Mouse (Mus musculus): ENCODE results near the gene Scaf11.
"Not testable (repeated sequence)": the region's sequence is repeated elsewhere in the genome, so short reads cannot be mapped to it uniquely, and the experiment has no call there.

The Scaf11 gene

GRCm38 (mm10) chr15:96460730-96461540, at the start of gene Scaf11:
Scaf11 (minus strand) TSS chr15:96460843.
- DNase-seq, result peak; percentile 97

- DNase-seq, result peak; percentile 69
Observed at GRCm38 (mm10) chr15:96507097-96507840, 46.6 kb upstream of the Scaf11 start.

- peak; percentile 58 for DNase-seq
Observed at GRCm38 (mm10) chr15:96497646-96498045, 37.0 kb upstream of the Scaf11 start.

- no peak for DNase-seq
Observed at GRCm38 (mm10) chr15:96494279-96494678, 33.6 kb upstream of the Scaf11 start.

- DNase-seq, result no peak
Observed at GRCm38 (mm10) chr15:96493573-96493972, 32.9 kb upstream of the Scaf11 start.

- DNase-seq, result not testable (repeated sequence)
Observed at GRCm38 (mm10) chr15:96492919-96493318, 32.3 kb upstream of the Scaf11 start.

- no peak for DNase-seq
Observed at GRCm38 (mm10) chr15:96491861-96492641, 31.4 kb upstream of the Scaf11 start.

GRCm38 (mm10) chr15:96491421-96491820, 30.8 kb upstream of the Scaf11 start:
- no peak for DNase-seq

- no peak for DNase-seq
Observed at GRCm38 (mm10) chr15:96490123-96490522, 29.5 kb upstream of the Scaf11 start.

- peak; percentile 58 for DNase-seq
Observed at GRCm38 (mm10) chr15:96488941-96489786, 28.5 kb upstream of the Scaf11 start.

GRCm38 (mm10) chr15:96487066-96487698, 26.5 kb upstream of the Scaf11 start:
- DNase-seq, result no peak

GRCm38 (mm10) chr15:96480822-96481221, 20.2 kb upstream of the Scaf11 start:
- no peak for DNase-seq

GRCm38 (mm10) chr15:96478006-96478405, 17.4 kb upstream of the Scaf11 start:
- no peak for DNase-seq

GRCm38 (mm10) chr15:96476359-96476758, 15.7 kb upstream of the Scaf11 start:
- DNase-seq, result peak; percentile 96

- DNase-seq, result no peak
Observed at GRCm38 (mm10) chr15:96475571-96475972, 14.9 kb upstream of the Scaf11 start.

GRCm38 (mm10) chr15:96474325-96474955, 13.8 kb upstream of the Scaf11 start:
- no peak for DNase-seq

GRCm38 (mm10) chr15:96473920-96474319, 13.3 kb upstream of the Scaf11 start:
- DNase-seq, result no peak

- no peak for DNase-seq
Observed at GRCm38 (mm10) chr15:96468316-96468715, 7.7 kb upstream of the Scaf11 start.

GRCm38 (mm10) chr15:96467844-96468243, 7.2 kb upstream of the Scaf11 start:
- DNase-seq, result no peak

GRCm38 (mm10) chr15:96466362-96466903, 5.8 kb upstream of the Scaf11 start:
- no peak for DNase-seq

- no peak for DNase-seq
Observed at GRCm38 (mm10) chr15:96465076-96465475, 4.4 kb upstream of the Scaf11 start.
